Mouse (Mus musculus): ENCODE data around the gene Cxcl17. TPM values are rescaled to one million over a fixed set of nuclear protein-coding genes. Genes with fewer than 3 reads are reported as not detected.
"Not testable (repeated sequence)": the region's sequence is repeated elsewhere in the genome, so short reads cannot be mapped to it uniquely, and the experiment has no call there.

Gene Cxcl17
- total and polyA plus RNA-seq, 3 experiments = 8.1 TPM; not detected in 2

DNA sequence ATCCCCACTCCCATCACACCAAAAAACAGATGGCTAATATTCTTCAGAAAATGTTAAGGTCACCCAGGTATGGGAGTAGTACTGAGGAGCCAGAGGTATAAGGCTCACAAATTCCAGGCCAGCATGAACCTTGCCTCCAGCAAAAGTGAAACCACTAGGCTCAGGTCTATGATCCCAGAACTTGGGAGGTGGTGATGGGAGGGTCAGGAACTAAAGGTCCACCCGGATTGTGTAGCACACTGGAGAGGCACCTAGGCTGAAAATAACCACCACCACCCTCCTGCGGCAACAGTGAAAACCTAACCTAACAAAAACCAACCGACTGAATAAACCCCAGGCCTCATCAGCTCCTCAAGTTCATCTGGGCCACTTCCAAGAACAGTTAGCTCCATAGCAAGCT is 15.6 kb upstream of the Cxcl17 start:
- no peak overlapping the region for H3K4me3 ChIP-seq
- H3K27ac ChIP-seq = no peak overlapping the region; the same call in 1 of the 2 replicates
- H3K27me3 ChIP-seq (ENCODE audit: control insufficient read depth, insufficient read depth, low read length) = no peaks in the 10 kb centered on the region
- intact Hi-C loops (cut with DNase I) = loop anchor here (5.0 kb wide), 1 partner anchor 169 kb away; no protein-coding TSS in a partner anchor
- H3K36me3 ChIP-seq (ENCODE audit: control insufficient read depth, insufficient read depth, low read length) = no peaks in the 10 kb centered on the region
- H3K79me2 ChIP-seq (replicated peaks; ENCODE audit: control insufficient read depth, insufficient read depth, low read length) = no peaks in the 10 kb centered on the region
- WGBS = 72% methylated on average over 3 of the region's 3 CpGs
- TF ChIP-seq EP300 (IDR thresholded peaks at IDR 0.05; ENCODE audit: insufficient read depth, low read depth, low read length) (no peak), POLR2A (IDR thresholded peaks at IDR 0.05; ENCODE audit: insufficient read depth, low read depth, low read length) (no peak), CTCF (IDR thresholded peaks at IDR 0.05) (no peak)
- DNase-seq = no peak
- no peak overlapping the region for H3K9ac ChIP-seq (ENCODE audit: low read depth, low read length)
- peaks cover 7% of the 10 kb centered on the region for H3K4me1 ChIP-seq (ENCODE audit: control insufficient read depth, insufficient read depth, low read length)

DNA sequence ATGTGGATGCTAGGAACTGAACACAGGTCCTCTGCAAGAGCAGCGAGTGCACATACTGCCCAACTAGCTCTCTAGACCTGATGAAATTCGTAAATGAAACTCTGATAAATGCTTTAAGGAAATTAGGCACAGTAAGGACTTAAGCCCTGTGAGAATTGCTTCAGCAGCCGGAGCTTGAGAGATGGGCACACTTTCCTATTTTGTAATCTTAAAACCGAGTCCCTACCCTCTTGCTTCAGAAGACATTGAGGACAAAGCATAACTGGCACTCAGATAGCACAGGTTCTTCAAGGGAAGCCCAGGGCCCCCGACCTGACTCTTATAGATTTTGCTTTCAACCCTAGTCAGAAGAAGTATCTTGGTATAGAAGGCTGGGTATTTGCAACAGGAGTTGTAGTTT is 14.5 kb upstream of the Cxcl17 start:
- Histone ChIP-seq H3K27ac (no peak overlapping the region), H3K4me1 (ENCODE audit: control insufficient read depth, insufficient read depth, low read length) (peaks cover 1% of the 10 kb centered on the region), H3K9ac (ENCODE audit: low read depth, low read length) (no peak overlapping the region), H3K36me3 (ENCODE audit: control insufficient read depth, insufficient read depth, low read length) (no peaks in the 10 kb centered on the region), H3K4me3 (no peak overlapping the region), H3K79me2 (replicated peaks; ENCODE audit: control insufficient read depth, insufficient read depth, low read length) (no peaks in the 10 kb centered on the region), H3K27me3 (ENCODE audit: control insufficient read depth, insufficient read depth, low read length) (no peaks in the 10 kb centered on the region)
- intact Hi-C loops (cut with DNase I) = loop anchor here (5.0 kb wide), 1 partner anchor 170 kb away; no protein-coding TSS in a partner anchor
- WGBS = 75% methylated on average over 5 of the region's 5 CpGs
- no peak for DNase-seq
- TF ChIP-seq CTCF (IDR thresholded peaks at IDR 0.05) (no peak), EP300 (IDR thresholded peaks at IDR 0.05; ENCODE audit: insufficient read depth, low read depth, low read length) (no peak), POLR2A (IDR thresholded peaks at IDR 0.05; ENCODE audit: insufficient read depth, low read depth, low read length) (no peak)

DNA sequence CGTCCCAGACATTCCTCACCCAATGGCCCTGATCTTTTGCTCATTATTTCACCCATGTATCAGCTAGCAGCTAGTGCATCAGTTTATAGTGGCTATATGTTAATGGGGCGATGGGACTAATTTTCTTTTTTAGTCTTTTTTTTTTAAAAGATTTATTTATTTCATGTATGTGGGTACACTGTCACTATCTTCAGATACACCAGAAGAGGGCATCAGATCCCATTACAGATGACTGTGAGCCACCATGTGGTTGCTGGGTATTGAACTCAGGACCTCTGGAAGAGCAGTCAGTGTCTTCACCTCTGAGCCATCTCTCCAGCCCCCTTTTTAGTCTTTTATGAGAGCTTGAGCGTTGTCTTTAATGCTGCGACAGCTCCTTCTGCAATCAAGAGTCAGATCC is 13.7 kb upstream of the Cxcl17 start:
- intact Hi-C loops (cut with DNase I) = loop anchor here (5.0 kb wide), 1 partner anchor 171 kb away; no protein-coding TSS in a partner anchor
- TF ChIP-seq CTCF (IDR thresholded peaks at IDR 0.05) = peak; percentile 52

DNA sequence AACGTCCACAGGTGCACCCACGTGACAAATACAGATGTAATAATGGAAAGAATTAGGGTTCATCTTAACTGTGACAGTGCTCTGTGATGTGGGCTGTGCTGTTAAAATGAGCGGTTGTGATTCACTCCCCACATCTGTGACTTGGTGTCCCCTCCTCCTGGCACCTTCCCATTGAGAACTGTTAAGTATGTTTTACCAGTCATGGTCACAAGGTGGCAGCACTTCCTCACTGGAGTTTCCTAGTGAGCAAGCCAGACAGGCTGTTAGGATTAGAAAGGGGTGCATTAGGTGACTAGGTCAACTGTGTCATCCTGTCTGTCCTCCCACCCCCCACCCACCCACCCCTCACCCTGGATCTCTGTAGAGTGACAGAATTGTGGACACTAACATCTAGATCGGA is 11.7 kb upstream of the Cxcl17 start:
- no peak overlapping the region for H3K27ac ChIP-seq
- no peak overlapping the region for H3K4me3 ChIP-seq
- WGBS = 34% methylated on average over 4 of the region's 4 CpGs
- no peaks in the 10 kb centered on the region for H3K79me2 ChIP-seq (replicated peaks; ENCODE audit: control insufficient read depth, insufficient read depth, low read length)
- no peaks in the 10 kb centered on the region for H3K4me1 ChIP-seq (ENCODE audit: control insufficient read depth, insufficient read depth, low read length)
- no peak overlapping the region for H3K9ac ChIP-seq (ENCODE audit: low read depth, low read length)
- TF ChIP-seq EP300 (IDR thresholded peaks at IDR 0.05; ENCODE audit: insufficient read depth, low read depth, low read length) = peak; percentile 74
- peak; percentile 87 for TF ChIP-seq CTCF (IDR thresholded peaks at IDR 0.05)
- TF ChIP-seq POLR2A (IDR thresholded peaks at IDR 0.05; ENCODE audit: insufficient read depth, low read depth, low read length) = no peak
- H3K36me3 ChIP-seq (ENCODE audit: control insufficient read depth, insufficient read depth, low read length) = no peaks in the 10 kb centered on the region
- H3K27me3 ChIP-seq (ENCODE audit: control insufficient read depth, insufficient read depth, low read length) = no peaks in the 10 kb centered on the region
- intact Hi-C loops (cut with DNase I) = loop anchor here (1.0 kb wide), 1 partner anchor 55 kb away; no protein-coding TSS in a partner anchor
- peak; percentile 69 to 79 for DNase-seq

More for the DNA sequence above, 13.7 kb upstream of the Cxcl17 start:
- H3K4me1 ChIP-seq (ENCODE audit: control insufficient read depth, insufficient read depth, low read length); H3K9ac ChIP-seq (ENCODE audit: low read depth, low read length); H3K79me2 ChIP-seq (replicated peaks; ENCODE audit: control insufficient read depth, insufficient read depth, low read length); H3K27me3 ChIP-seq (ENCODE audit: control insufficient read depth, insufficient read depth, low read length); H3K27ac ChIP-seq; DNase-seq; H3K36me3 ChIP-seq (ENCODE audit: control insufficient read depth, insufficient read depth, low read length); H3K4me3 ChIP-seq: not testable (repeated sequence)
- WGBS = 87% methylated on average over 4 of the region's 4 CpGs

DNA sequence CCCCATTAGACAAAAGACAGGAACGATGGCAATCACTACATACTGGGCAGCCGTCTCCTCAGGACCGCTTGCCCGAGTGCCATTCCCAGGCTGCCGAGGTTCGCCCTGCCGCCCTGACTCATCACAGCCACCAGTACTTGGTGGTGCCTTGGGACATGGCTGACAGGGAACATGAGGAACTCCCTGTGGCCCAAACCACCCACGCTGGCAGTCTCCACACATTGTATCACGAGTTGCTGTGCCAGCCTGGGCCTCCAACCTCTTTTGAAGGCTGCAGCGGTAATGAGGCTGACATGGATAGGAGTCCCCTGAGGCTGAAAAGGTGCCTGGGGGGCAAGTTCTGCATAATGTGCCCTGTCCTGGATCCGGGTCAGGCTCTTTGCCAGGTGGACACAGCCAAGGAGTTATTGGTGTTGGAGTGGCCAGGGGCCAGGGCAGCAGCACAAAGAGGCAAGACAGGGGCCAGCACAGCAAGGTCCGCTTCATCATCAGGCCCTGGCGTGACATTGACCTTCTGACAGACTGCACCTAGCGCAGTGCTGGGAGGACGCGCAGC is 9.7 kb upstream of the Cxcl17 start:
- intact Hi-C loops (cut with DNase I) = no loop called here
- no peak overlapping the region for H3K9ac ChIP-seq (ENCODE audit: low read depth, low read length)
- H3K36me3 ChIP-seq (ENCODE audit: control insufficient read depth, insufficient read depth, low read length) = no peaks in the 10 kb centered on the region
- no peak for DNase-seq
- H3K4me3 ChIP-seq = no peak overlapping the region
- H3K4me1 ChIP-seq (ENCODE audit: control insufficient read depth, insufficient read depth, low read length) = no peaks in the 10 kb centered on the region
- no peak for TF ChIP-seq CTCF (IDR thresholded peaks at IDR 0.05)
- no peak for TF ChIP-seq POLR2A (IDR thresholded peaks at IDR 0.05; ENCODE audit: insufficient read depth, low read depth, low read length)
- TF ChIP-seq EP300 (IDR thresholded peaks at IDR 0.05; ENCODE audit: insufficient read depth, low read depth, low read length) = no peak
- H3K27me3 ChIP-seq (ENCODE audit: control insufficient read depth, insufficient read depth, low read length) = no peaks in the 10 kb centered on the region
- WGBS = 67% methylated on average over 16 of the region's 16 CpGs
- H3K27ac ChIP-seq = no peak overlapping the region
- no peaks in the 10 kb centered on the region for H3K79me2 ChIP-seq (replicated peaks; ENCODE audit: control insufficient read depth, insufficient read depth, low read length)

DNA sequence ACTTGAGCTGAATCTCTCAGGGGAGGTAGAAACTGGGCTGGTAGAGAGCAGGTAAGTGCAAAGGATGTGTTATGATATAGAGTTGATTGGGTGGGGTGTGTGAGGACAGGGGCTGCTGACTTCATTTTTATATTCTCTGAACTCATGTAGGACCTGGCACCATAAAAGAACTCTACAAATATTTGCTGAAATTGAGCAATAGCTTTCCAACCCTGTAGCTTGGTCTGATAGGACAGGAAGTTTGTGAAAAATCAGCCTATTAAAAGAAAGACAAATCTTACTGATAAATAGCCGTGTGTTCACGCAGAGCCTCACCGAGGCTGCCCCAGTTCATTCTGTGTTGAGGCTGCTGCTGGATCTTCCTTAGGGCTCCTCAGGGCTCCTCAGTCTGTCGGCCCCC is 7.3 kb upstream of the Cxcl17 start:
- no peak for DNase-seq
- Histone ChIP-seq H3K9ac (ENCODE audit: low read depth, low read length) (no peak overlapping the region), H3K4me3 (no peak overlapping the region), H3K4me1 (ENCODE audit: control insufficient read depth, insufficient read depth, low read length) (no peaks in the 10 kb centered on the region), H3K27ac (no peak overlapping the region), H3K27me3 (ENCODE audit: control insufficient read depth, insufficient read depth, low read length) (no peaks in the 10 kb centered on the region), H3K36me3 (ENCODE audit: control insufficient read depth, insufficient read depth, low read length) (no peaks in the 10 kb centered on the region), H3K79me2 (replicated peaks; ENCODE audit: control insufficient read depth, insufficient read depth, low read length) (no peaks in the 10 kb centered on the region)
- no peak for TF ChIP-seq CTCF (IDR thresholded peaks at IDR 0.05)
- no peak for TF ChIP-seq EP300 (IDR thresholded peaks at IDR 0.05; ENCODE audit: insufficient read depth, low read depth, low read length)
- TF ChIP-seq POLR2A (IDR thresholded peaks at IDR 0.05; ENCODE audit: insufficient read depth, low read depth, low read length) = no peak
- intact Hi-C loops (cut with DNase I) = no loop called here
- WGBS = 71% methylated on average over 4 of the region's 4 CpGs
